Mouse (Mus musculus) hindbrain, postnatal 0 days (tissue): ENCODE results near the gene Ghrhr. TPM values are rescaled to one million over a fixed set of nuclear protein-coding genes. Genes with fewer than 3 reads are reported as not detected.

Experiments
- ATAC-seq: fragments of 200-750 bp; cut with Nextera tagmentation; 2 replicates; pipeline ENCODE4 v1.8.0; 2017; ENCODE audit warnings: mild to moderate bottlenecking, moderate TSS enrichment, moderate library complexity
- DNase-seq: peaks from one replicate; pipeline ENCODE4 v3.0.0-alpha.2; 2015; ENCODE audit warnings: low spot score
- H3K27ac ChIP-seq: fragments of 300-500 bp; sonication (generic); 2 replicates; pipeline ENCODE4 v1.5.1; 2014; ENCODE audit warnings: mild to moderate bottlenecking
- H3K27me3 ChIP-seq: fragments of 300-500 bp; sonication (generic); 2 replicates; pipeline ENCODE4 v1.6.1; 2014; ENCODE audit warnings: low read length, mixed read lengths; ENCODE audit not compliant: insufficient read depth
- H3K36me3 ChIP-seq: fragments of 300-500 bp; sonication (generic); 2 replicates; pipeline ENCODE4 v1.6.1; 2014; ENCODE audit warnings: low read length, mixed read lengths; ENCODE audit not compliant: insufficient read depth
- H3K4me1 ChIP-seq: fragments of 300-500 bp; sonication (generic); 2 replicates; pipeline ENCODE4 v1.6.1; 2014; ENCODE audit warnings: antibody characterized with exemption, low read length, mixed read lengths; ENCODE audit not compliant: insufficient read depth
- H3K4me2 ChIP-seq: fragments of 300-500 bp; sonication (generic); 2 replicates; pipeline ENCODE4 v1.6.1; 2014; ENCODE audit warnings: low read depth, mild to moderate bottlenecking, low read length, moderate library complexity, mixed read lengths
- H3K4me3 ChIP-seq: fragments of 300-500 bp; sonication (generic); 2 replicates; pipeline ENCODE4 v1.5.1; 2014; ENCODE audit warnings: low read length
- H3K9ac ChIP-seq: fragments of 300-500 bp; sonication (generic); replicated peaks from 2 replicates; pipeline ENCODE4 v1.6.1; 2014; ENCODE audit warnings: mild to moderate bottlenecking, low read length, moderate library complexity, mixed read lengths
- H3K9me3 ChIP-seq: fragments of 300-500 bp; sonication (generic); 2 replicates; pipeline ENCODE4 v1.6.1; 2016; ENCODE audit warnings: low read length, mixed read lengths
- CTCF ChIP-seq: IDR thresholded peaks from 2 replicates; pipeline ENCODE4 v1.5.1; 2016; ENCODE audit warnings: antibody characterized with exemption, control low read depth, low read depth
- WGBS: fragments of 180-500 bp; shearing (Covaris S2); extraction: QIAGEN DNeasy Blood & Tissue Kit; methylation state at CpG from one replicate; pipeline ENCODE4 v1.1.7; 2014; 5-methylcytosine and 5-hydroxymethylcytosine counted together
- polyA plus RNA-seq: library from polyadenylated mRNA; unstranded; fragments of >200 nt; fragmentation: Nextera tagmentation; extraction: Ambion mirVana; gene quantifications from 2 replicates; pipeline ENCODE4 v1.2.1, GENCODE M21; 2015
- total RNA-seq: library from RNA; depleted of rRNA; stranded (reverse); fragments of >200 nt; gene quantifications from 2 replicates; pipeline ENCODE4 v1.2.3, GENCODE M21; 2014

The Ghrhr gene
- total and polyA plus RNA-seq, 2 experiments from 2014 or later, result not detected

GRCm38 (mm10) chr6:55350383-55350952 lies 25.6 kb upstream of the Ghrhr start:
- ATAC-seq, result no peak
- TF ChIP-seq CTCF, result no peak
- Histone ChIP-seq H3K27ac (no peak overlapping the region), H3K27me3 (no peaks in the 10 kb centered on the region), H3K4me2 (no peak overlapping the region), H3K9me3 (no peaks in the 10 kb centered on the region), H3K4me3 (no peak overlapping the region), H3K9ac (no peak overlapping the region), H3K36me3 (no peaks in the 10 kb centered on the region), H3K4me1 (no peaks in the 10 kb centered on the region)
- DNase-seq, result no peak
- 94% methylated on average over 6 of the region's 6 CpGs for WGBS

GRCm38 (mm10) chr6:55351712-55352111 lies 24.4 kb upstream of the Ghrhr start:
- H3K9ac ChIP-seq, result no peak overlapping the region
- no peaks in the 10 kb centered on the region for H3K9me3 ChIP-seq
- no peaks in the 10 kb centered on the region for H3K27me3 ChIP-seq
- H3K4me1 ChIP-seq, result no peaks in the 10 kb centered on the region
- no peak for TF ChIP-seq CTCF
- no peak overlapping the region for H3K27ac ChIP-seq
- ATAC-seq (no peak), DNase-seq (no peak)
- no peak overlapping the region for H3K4me2 ChIP-seq
- WGBS, result 65% methylated on average over 7 of the region's 7 CpGs
- H3K4me3 ChIP-seq, result no peak overlapping the region
- H3K36me3 ChIP-seq, result no peaks in the 10 kb centered on the region

- no peaks in the 10 kb centered on the region for H3K9me3 ChIP-seq
- H3K36me3 ChIP-seq, result no peaks in the 10 kb centered on the region
- no peak for TF ChIP-seq CTCF
- no peak for DNase-seq
- H3K27me3 ChIP-seq, result no peaks in the 10 kb centered on the region
- H3K9ac ChIP-seq, result no peak overlapping the region
- no peak overlapping the region for H3K27ac ChIP-seq
- H3K4me1 ChIP-seq, result no peaks in the 10 kb centered on the region
- H3K4me3 ChIP-seq, result no peak overlapping the region
- no peak overlapping the region for H3K4me2 ChIP-seq
- 86% methylated on average over 12 of the region's 12 CpGs for WGBS
- no peak for ATAC-seq
These were observed 22.2 kb upstream of the Ghrhr start for GRCm38 (mm10) chr6:55353711-55354445.

- no peak overlapping the region for H3K4me2 ChIP-seq
- DNase-seq (no peak), ATAC-seq (no peak)
- no peaks in the 10 kb centered on the region for H3K4me1 ChIP-seq
- 63% methylated on average over 4 of the region's 4 CpGs for WGBS
- no peak overlapping the region for H3K4me3 ChIP-seq
- no peak overlapping the region for H3K9ac ChIP-seq
- no peaks in the 10 kb centered on the region for H3K36me3 ChIP-seq
- H3K27me3 ChIP-seq, result no peaks in the 10 kb centered on the region
- H3K27ac ChIP-seq, result no peak overlapping the region
- no peaks in the 10 kb centered on the region for H3K9me3 ChIP-seq
- TF ChIP-seq CTCF, result no peak
These were observed 21.5 kb upstream of the Ghrhr start for GRCm38 (mm10) chr6:55354456-55355117.

- Histone ChIP-seq H3K9ac (no peak overlapping the region), H3K4me3 (no peak overlapping the region), H3K4me2 (no peak overlapping the region), H3K36me3 (no peaks in the 10 kb centered on the region), H3K27ac (no peak overlapping the region), H3K9me3 (no peaks in the 10 kb centered on the region), H3K4me1 (no peaks in the 10 kb centered on the region), H3K27me3 (no peaks in the 10 kb centered on the region)
- 82% methylated on average over 7 of the region's 7 CpGs for WGBS
- DNase-seq, result no peak
- no peak for TF ChIP-seq CTCF
- ATAC-seq, result no peak
These were observed 20.5 kb upstream of the Ghrhr start for GRCm38 (mm10) chr6:55355575-55355974.

GRCm38 (mm10) chr6:55356017-55356703 lies 19.9 kb upstream of the Ghrhr start:
- ATAC-seq (no peak), DNase-seq (no peak)
- 64% methylated on average over 5 of the region's 5 CpGs for WGBS
- H3K27me3 ChIP-seq, result no peaks in the 10 kb centered on the region
- no peaks in the 10 kb centered on the region for H3K36me3 ChIP-seq
- H3K4me1 ChIP-seq, result no peaks in the 10 kb centered on the region
- TF ChIP-seq CTCF, result no peak
- H3K27ac ChIP-seq, result no peak overlapping the region
- H3K4me3 ChIP-seq, result no peak overlapping the region
- H3K4me2 ChIP-seq, result no peak overlapping the region
- H3K9me3 ChIP-seq, result no peaks in the 10 kb centered on the region
- no peak overlapping the region for H3K9ac ChIP-seq
